ENCODE assay signal across 16 mouse cellular contexts in the genomic region with DNA sequence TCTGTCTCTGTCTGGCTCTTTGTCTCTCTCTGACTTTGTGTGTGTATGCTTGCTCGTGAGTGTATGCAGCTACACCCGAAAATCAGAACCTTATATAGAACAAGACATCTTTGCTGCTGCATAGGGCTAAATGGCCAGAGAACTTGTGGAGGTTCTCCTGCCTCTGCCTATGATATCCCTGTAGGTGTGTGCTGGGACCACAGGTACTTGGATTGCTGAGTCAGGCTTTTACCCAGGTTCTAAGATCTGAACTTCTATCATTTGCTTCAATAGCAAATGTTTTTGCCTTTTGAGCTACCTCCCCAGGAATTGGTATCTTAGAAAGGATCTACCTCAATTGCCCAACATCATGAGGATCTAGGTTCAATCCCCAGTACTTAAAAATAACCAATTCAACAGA.
"Had no signal": no experiment of that assay in that cellular context is flagged by ENCODE, and none has a peak within 500 bp of the region (broad histone marks: within the 10 kb centered on the region; RNA-seq: fewer than 3 reads in every experiment).

No protein-coding gene starts in this region.

- H3K9me3 ChIP-seq: neural tube, embryonic 12.5 days; neural tube, embryonic 13.5 days; neural tube, embryonic 15.5 days; stomach, embryonic 15.5 days had no signal

- H3K36me3 ChIP-seq: neural tube, embryonic 12.5 days; neural tube, embryonic 13.5 days; neural tube, embryonic 15.5 days; stomach, embryonic 15.5 days had no signal

- H3K4me2 ChIP-seq: neural tube, embryonic 12.5 days; neural tube, embryonic 13.5 days; neural tube, embryonic 15.5 days; stomach, embryonic 15.5 days had no signal

- H3K27ac ChIP-seq: neural tube, embryonic 12.5 days; neural tube, embryonic 13.5 days; neural tube, embryonic 15.5 days; stomach, embryonic 15.5 days; stomach, postnatal 0 days had no signal

- H3K9ac ChIP-seq: neural tube, embryonic 12.5 days; neural tube, embryonic 13.5 days; neural tube, embryonic 15.5 days; stomach, embryonic 15.5 days had no signal

- H3K4me3 ChIP-seq: neural tube, embryonic 12.5 days; neural tube, embryonic 13.5 days; neural tube, embryonic 15.5 days; stomach, embryonic 15.5 days had no signal

- H3K27me3 ChIP-seq: neural tube, embryonic 12.5 days; neural tube, embryonic 13.5 days; neural tube, embryonic 15.5 days; stomach, embryonic 15.5 days had no signal

- H3K4me1 ChIP-seq: neural tube, embryonic 12.5 days; neural tube, embryonic 15.5 days; stomach, embryonic 15.5 days had no signal

- DNase-seq: retina, postnatal 1 day; right cerebral cortex, adult 18-20 months; right cerebral cortex, postnatal 14 days; right cerebral cortex, postnatal 25 days; right cerebral cortex, postnatal 4 days; spleen, adult 18-20 months; thymus, adult 2 months; thymus, postnatal 14 days; thymus, postnatal 25 days; thymus, postnatal 36 days; thymus, postnatal 4 days had no signal
